Mouse (Mus musculus): ENCODE data around the gene Tstd1. TPM values are rescaled to one million over a fixed set of nuclear protein-coding genes. Genes with fewer than 3 reads are reported as not detected.

Tstd1 gene
- polyA plus RNA-seq, 1 experiment from 2014 or later: 5.7 TPM

DNA sequence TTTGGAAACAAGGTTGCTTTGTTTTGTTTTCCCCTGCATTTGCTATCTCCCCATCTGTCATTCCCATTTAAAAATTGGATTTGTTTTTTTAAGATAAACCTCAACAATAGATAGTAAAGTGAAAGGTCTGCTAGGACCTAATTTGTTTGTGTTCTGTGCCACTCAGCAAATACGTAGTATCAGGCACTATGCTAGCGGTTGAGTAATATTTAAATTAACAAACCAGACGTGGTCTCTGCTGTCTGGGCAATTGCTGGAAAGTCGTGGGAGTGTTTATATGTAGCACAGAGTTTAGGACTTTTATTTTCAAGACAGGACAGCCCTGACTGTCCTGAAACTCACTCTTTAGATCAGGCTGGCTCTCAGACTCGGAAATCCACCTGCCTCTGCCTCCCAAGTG, 33.9 kb downstream of the Tstd1 start:
- DNase-seq: no peak
- H3K27ac ChIP-seq (replicated peaks; ENCODE audit: low read depth, low read length): no peak overlapping the region
- H3K4me3 ChIP-seq (replicated peaks; ENCODE audit: low read depth, low read length): no peak overlapping the region
- no peak overlapping the region for H3K4me2 ChIP-seq (ENCODE audit: low read length)
- 77% methylated on average over 5 of the region's 5 CpGs for WGBS
- no peaks in the 10 kb centered on the region for H3K27me3 ChIP-seq (ENCODE audit: control insufficient read depth, insufficient read depth, low read length)
- H3K9ac ChIP-seq (replicated peaks; ENCODE audit: low read length): no peak overlapping the region
- H3K36me3 ChIP-seq (ENCODE audit: control insufficient read depth, insufficient read depth, low read length): no peaks in the 10 kb centered on the region
- no peak for ATAC-seq (ENCODE audit: low FRiP score, low TSS enrichment)
- no peaks in the 10 kb centered on the region for H3K4me1 ChIP-seq (ENCODE audit: control insufficient read depth, insufficient read depth, low read length)
- no peaks in the 10 kb centered on the region for H3K9me3 ChIP-seq (ENCODE audit: control insufficient read depth, low read length)

DNA sequence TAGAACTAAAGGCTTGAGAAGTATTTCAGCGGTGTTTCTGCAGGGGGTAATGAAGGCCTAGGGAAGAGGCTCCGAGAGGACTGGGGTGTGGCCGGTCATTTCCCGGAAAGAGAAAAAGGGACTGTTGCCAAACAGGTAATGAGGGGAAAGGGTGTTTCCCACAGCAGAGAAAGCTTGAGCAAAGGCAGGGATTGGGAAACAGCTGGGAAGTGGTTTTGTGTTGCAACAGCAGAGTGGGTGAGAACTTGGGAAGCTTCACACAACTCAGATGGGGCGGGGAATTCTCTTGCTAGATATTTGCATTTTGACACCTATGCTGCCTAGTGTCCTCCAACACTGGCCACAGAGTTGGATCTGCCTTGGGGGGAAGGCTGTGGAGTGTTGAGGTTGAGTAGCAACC, 34.3 kb downstream of the Tstd1 start:
- DNase-seq: no peak
- no peak overlapping the region for H3K27ac ChIP-seq (replicated peaks; ENCODE audit: low read depth, low read length)
- ATAC-seq (ENCODE audit: low FRiP score, low TSS enrichment): no peak
- H3K4me3 ChIP-seq (replicated peaks; ENCODE audit: low read depth, low read length): no peak overlapping the region
- no peak overlapping the region for H3K4me2 ChIP-seq (ENCODE audit: low read length)
- no peak overlapping the region for H3K9ac ChIP-seq (replicated peaks; ENCODE audit: low read length)
- no peaks in the 10 kb centered on the region for H3K36me3 ChIP-seq (ENCODE audit: control insufficient read depth, insufficient read depth, low read length)
- no peaks in the 10 kb centered on the region for H3K4me1 ChIP-seq (ENCODE audit: control insufficient read depth, insufficient read depth, low read length)
- 90% methylated on average over 5 of the region's 5 CpGs for WGBS
- H3K9me3 ChIP-seq (ENCODE audit: control insufficient read depth, low read length): no peaks in the 10 kb centered on the region
- no peaks in the 10 kb centered on the region for H3K27me3 ChIP-seq (ENCODE audit: control insufficient read depth, insufficient read depth, low read length)

GRCm38 (mm10) chr1:171454926-171455325, 36.3 kb downstream of the Tstd1 start:
- H3K9ac ChIP-seq (replicated peaks; ENCODE audit: low read length): no peak overlapping the region

GRCm38 (mm10) chr1:171457568-171457967, 38.9 kb downstream of the Tstd1 start:
- 98% methylated on average over 1 of the region's 1 CpGs for WGBS
- ATAC-seq (ENCODE audit: low FRiP score, low TSS enrichment) (no peak), DNase-seq (no peak)
- Histone ChIP-seq H3K36me3 (ENCODE audit: control insufficient read depth, insufficient read depth, low read length) (no peaks in the 10 kb centered on the region), H3K9ac (replicated peaks; ENCODE audit: low read length) (no peak overlapping the region), H3K4me2 (ENCODE audit: low read length) (no peak overlapping the region), H3K4me1 (ENCODE audit: control insufficient read depth, insufficient read depth, low read length) (peaks cover 9% of the 10 kb centered on the region; the same call in 1 of the 2 replicates), H3K4me3 (replicated peaks; ENCODE audit: low read depth, low read length) (no peak overlapping the region), H3K9me3 (ENCODE audit: control insufficient read depth, low read length) (no peaks in the 10 kb centered on the region), H3K27ac (replicated peaks; ENCODE audit: low read depth, low read length) (no peak overlapping the region), H3K27me3 (ENCODE audit: control insufficient read depth, insufficient read depth, low read length) (no peaks in the 10 kb centered on the region)

More at GRCm38 (mm10) chr1:171454926-171455325, 36.3 kb downstream of the Tstd1 start:
- DNase-seq (no peak), ATAC-seq (ENCODE audit: low FRiP score, low TSS enrichment) (no peak)
- H3K4me3 ChIP-seq (replicated peaks; ENCODE audit: low read depth, low read length): no peak overlapping the region
- peaks cover 4% of the 10 kb centered on the region; the same call in 1 of the 2 replicates for H3K4me1 ChIP-seq (ENCODE audit: control insufficient read depth, insufficient read depth, low read length)
- H3K27me3 ChIP-seq (ENCODE audit: control insufficient read depth, insufficient read depth, low read length): no peaks in the 10 kb centered on the region
- 82% methylated on average over 6 of the region's 6 CpGs for WGBS
- no peaks in the 10 kb centered on the region for H3K9me3 ChIP-seq (ENCODE audit: control insufficient read depth, low read length)
- no peaks in the 10 kb centered on the region for H3K36me3 ChIP-seq (ENCODE audit: control insufficient read depth, insufficient read depth, low read length)
- H3K4me2 ChIP-seq (ENCODE audit: low read length): no peak overlapping the region
- no peak overlapping the region for H3K27ac ChIP-seq (replicated peaks; ENCODE audit: low read depth, low read length)

DNA sequence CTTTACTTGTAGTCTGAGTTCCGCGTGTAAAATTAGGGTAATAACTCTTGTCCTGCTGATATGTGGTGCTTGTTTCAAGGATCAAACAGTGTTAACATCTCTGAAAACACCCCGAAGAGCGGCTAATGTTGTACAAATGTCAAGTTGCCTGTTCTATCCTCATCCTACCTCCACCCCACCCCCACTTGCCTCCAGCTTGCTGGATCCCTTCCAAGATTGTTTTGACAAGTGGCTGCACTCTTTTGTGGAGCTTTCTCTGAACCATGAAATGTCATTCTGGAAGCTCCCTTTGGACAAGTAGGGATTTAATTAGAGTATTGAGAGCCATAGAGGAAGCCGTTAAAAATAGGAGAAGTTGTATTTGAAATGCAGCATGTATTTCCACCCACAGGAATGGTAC, 41.1 kb downstream of the Tstd1 start:
- H3K4me1 ChIP-seq (ENCODE audit: control insufficient read depth, insufficient read depth, low read length): peaks cover 9% of the 10 kb centered on the region; the same call in 1 of the 2 replicates
- H3K9ac ChIP-seq (replicated peaks; ENCODE audit: low read length): no peak overlapping the region
- ATAC-seq (ENCODE audit: low FRiP score, low TSS enrichment) (no peak), DNase-seq (peak; percentile 72)
- no peaks in the 10 kb centered on the region for H3K9me3 ChIP-seq (ENCODE audit: control insufficient read depth, low read length)
- H3K27ac ChIP-seq (replicated peaks; ENCODE audit: low read depth, low read length): no peak overlapping the region
- H3K4me2 ChIP-seq (ENCODE audit: low read length): peak overlapping the region; percentile 15
- H3K36me3 ChIP-seq (ENCODE audit: control insufficient read depth, insufficient read depth, low read length): no peaks in the 10 kb centered on the region
- no peak overlapping the region for H3K4me3 ChIP-seq (replicated peaks; ENCODE audit: low read depth, low read length)
- 43% methylated on average over 5 of the region's 5 CpGs for WGBS
- no peaks in the 10 kb centered on the region for H3K27me3 ChIP-seq (ENCODE audit: control insufficient read depth, insufficient read depth, low read length)

- H3K4me1 ChIP-seq (ENCODE audit: control insufficient read depth, insufficient read depth, low read length): peaks cover 9% of the 10 kb centered on the region; the same call in 1 of the 2 replicates
- H3K4me3 ChIP-seq (replicated peaks; ENCODE audit: low read depth, low read length): no peak overlapping the region
- peak; percentile 51 for ATAC-seq (ENCODE audit: low FRiP score, low TSS enrichment)
- WGBS: 93% methylated on average over 22 of the region's 22 CpGs
- H3K4me2 ChIP-seq (ENCODE audit: low read length): no peak overlapping the region
- no peaks in the 10 kb centered on the region for H3K36me3 ChIP-seq (ENCODE audit: control insufficient read depth, insufficient read depth, low read length)
- no peaks in the 10 kb centered on the region for H3K9me3 ChIP-seq (ENCODE audit: control insufficient read depth, low read length)
- no peak overlapping the region for H3K9ac ChIP-seq (replicated peaks; ENCODE audit: low read length)
- no peak for DNase-seq
- H3K27me3 ChIP-seq (ENCODE audit: control insufficient read depth, insufficient read depth, low read length): no peaks in the 10 kb centered on the region
- H3K27ac ChIP-seq (replicated peaks; ENCODE audit: low read depth, low read length): no peak overlapping the region
Observed at GRCm38 (mm10) chr1:171460551-171461503, 42.2 kb downstream of the Tstd1 start.

GRCm38 (mm10) chr1:171463133-171463532, 44.5 kb downstream of the Tstd1 start:
- Histone ChIP-seq H3K4me2 (ENCODE audit: low read length) (no peak overlapping the region), H3K9me3 (ENCODE audit: control insufficient read depth, low read length) (no peaks in the 10 kb centered on the region), H3K27ac (replicated peaks; ENCODE audit: low read depth, low read length) (no peak overlapping the region), H3K27me3 (ENCODE audit: control insufficient read depth, insufficient read depth, low read length) (no peaks in the 10 kb centered on the region), H3K36me3 (ENCODE audit: control insufficient read depth, insufficient read depth, low read length) (no peaks in the 10 kb centered on the region), H3K4me1 (ENCODE audit: control insufficient read depth, insufficient read depth, low read length) (peaks cover 9% of the 10 kb centered on the region; the same call in 1 of the 2 replicates), H3K4me3 (replicated peaks; ENCODE audit: low read depth, low read length) (no peak overlapping the region), H3K9ac (replicated peaks; ENCODE audit: low read length) (no peak overlapping the region)
- ATAC-seq (ENCODE audit: low FRiP score, low TSS enrichment) (no peak), DNase-seq (no peak)
- WGBS: 91% methylated on average over 3 of the region's 3 CpGs

DNA sequence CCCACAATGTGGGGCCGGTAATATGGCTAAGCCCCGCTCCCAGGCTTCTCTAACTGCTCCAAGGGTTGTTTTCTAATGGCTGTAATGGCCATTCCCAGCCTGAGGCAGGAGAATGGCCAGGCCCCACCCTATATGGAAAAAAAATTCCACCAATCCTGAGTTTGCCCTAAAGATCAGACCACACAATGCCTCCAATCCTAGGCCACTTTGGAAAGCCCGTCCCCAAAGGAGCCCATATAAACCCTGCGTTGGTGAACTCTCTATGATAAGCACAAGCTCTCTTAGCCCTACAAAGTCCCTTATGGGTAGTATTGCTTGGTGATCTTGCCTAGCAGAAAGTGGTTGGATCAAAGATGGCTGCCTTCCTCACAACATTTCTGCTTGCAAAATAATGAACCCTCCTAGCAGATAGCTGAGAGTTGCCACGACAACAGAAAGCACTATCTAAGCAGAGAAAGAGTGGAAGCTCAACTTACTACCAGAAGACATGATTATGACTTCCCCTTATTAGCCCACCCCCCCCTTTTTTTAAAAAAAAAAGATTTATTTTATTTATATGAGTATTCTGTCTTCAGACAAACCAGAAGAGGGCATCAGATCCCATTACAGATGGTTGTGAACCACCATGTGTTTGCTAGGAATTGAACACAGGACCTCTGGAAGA, 47.2 kb downstream of the Tstd1 start:
- no peak overlapping the region for H3K4me3 ChIP-seq (replicated peaks; ENCODE audit: low read depth, low read length)
- ATAC-seq (ENCODE audit: low FRiP score, low TSS enrichment) (no peak), DNase-seq (no peak)
- no peak overlapping the region for H3K27ac ChIP-seq (replicated peaks; ENCODE audit: low read depth, low read length)
- no peak overlapping the region for H3K4me2 ChIP-seq (ENCODE audit: low read length)
- no peak overlapping the region for H3K9ac ChIP-seq (replicated peaks; ENCODE audit: low read length)
- no peaks in the 10 kb centered on the region for H3K27me3 ChIP-seq (ENCODE audit: control insufficient read depth, insufficient read depth, low read length)
- WGBS: 89% methylated on average over 5 of the region's 5 CpGs
- H3K9me3 ChIP-seq (ENCODE audit: control insufficient read depth, low read length): no peaks in the 10 kb centered on the region
- no peaks in the 10 kb centered on the region for H3K4me1 ChIP-seq (ENCODE audit: control insufficient read depth, insufficient read depth, low read length)
- no peaks in the 10 kb centered on the region for H3K36me3 ChIP-seq (ENCODE audit: control insufficient read depth, insufficient read depth, low read length)

All from midbrain, embryonic 14.5 days (tissue).